Mouse (Mus musculus): ENCODE data around the gene Pvrig.
"Not testable (repeated sequence)": the region's sequence is repeated elsewhere in the genome, so short reads cannot be mapped to it uniquely, and the experiment has no call there.

The Pvrig gene

DNA sequence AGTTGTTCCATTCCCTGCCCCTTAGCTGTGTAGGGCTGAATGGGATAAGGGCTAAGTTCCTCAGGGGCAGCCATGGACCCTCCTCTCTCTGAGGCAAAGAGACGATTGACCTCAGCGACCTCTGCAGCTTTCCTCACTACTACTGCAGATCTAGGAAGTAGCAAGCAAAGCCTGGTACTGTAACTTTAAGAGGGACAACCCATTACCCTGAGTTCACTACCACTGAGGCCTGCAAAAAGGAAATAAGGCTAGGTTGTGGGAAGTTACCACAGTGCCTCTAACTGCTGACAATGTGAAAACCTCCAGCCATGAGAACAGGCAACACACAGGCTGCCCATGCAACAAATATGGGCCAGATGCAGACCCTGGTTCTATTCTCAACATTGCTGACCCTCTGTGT, at the start of gene Pvrig:
Gene Pvrig, plus strand, starts transcription at position 301 of the 400 bp plus-strand sequence.
- in situ Hi-C loops (cut with MboI, MseI): loop anchor here in 1 of 2 experiments (25.0 kb wide), 1 partner anchor 1271 kb away; no protein-coding TSS in a partner anchor

GRCm38 (mm10) chr5:138294158-138294557, 47.6 kb upstream of the Pvrig start:
- in situ Hi-C loops (cut with MboI, MseI): no loop called here

DNA sequence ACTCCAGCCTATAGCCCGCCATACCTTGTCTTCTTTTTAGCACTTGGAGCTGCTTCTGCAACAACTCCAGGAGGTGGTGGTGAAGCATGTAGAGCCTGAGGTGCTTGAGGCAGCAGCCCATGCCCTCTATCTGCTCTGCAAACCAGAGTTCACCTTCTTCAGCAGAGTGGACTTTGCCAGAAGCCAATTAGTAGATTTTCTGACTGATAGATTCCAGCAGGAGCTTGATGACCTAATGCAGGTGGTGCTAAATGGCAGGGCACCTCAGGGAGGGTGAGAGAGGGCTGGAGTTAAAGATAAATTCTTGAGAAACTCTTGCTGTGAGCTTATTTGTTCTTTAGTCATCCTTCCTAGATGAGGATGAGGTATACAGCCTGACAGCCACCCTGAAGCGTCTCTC, 42.1 kb upstream of the Pvrig start:
- in situ Hi-C loops (cut with MboI, MseI): no loop called here

DNA sequence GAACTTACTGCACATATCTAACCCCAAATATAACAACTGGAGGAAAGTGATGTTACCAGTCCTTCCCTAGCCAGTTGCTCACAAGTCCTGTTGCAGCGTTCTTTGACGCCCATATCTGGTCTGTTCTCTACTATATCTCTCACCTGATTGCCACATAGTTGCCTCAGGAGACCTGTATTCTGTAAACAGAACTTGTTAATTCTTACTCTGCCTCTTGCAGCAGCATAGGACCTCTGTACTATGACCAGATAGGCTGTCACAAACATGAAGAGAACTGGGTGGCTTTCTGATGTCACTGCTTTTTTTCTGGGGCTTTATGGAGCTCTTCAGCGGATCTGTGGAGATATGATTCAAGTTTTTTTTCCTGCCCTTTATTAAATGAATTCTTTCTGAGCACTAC, 29.0 kb upstream of the Pvrig start:
- in situ Hi-C loops (cut with MboI, MseI): no loop called here

- in situ Hi-C loops (cut with MboI, MseI): loop anchor here in 1 of 2 experiments (25.0 kb wide), 1 partner anchor 1269 kb away; no protein-coding TSS in a partner anchor
Observed at GRCm38 (mm10) chr5:138343216-138343615, 1.5 kb downstream of the Pvrig start.

DNA sequence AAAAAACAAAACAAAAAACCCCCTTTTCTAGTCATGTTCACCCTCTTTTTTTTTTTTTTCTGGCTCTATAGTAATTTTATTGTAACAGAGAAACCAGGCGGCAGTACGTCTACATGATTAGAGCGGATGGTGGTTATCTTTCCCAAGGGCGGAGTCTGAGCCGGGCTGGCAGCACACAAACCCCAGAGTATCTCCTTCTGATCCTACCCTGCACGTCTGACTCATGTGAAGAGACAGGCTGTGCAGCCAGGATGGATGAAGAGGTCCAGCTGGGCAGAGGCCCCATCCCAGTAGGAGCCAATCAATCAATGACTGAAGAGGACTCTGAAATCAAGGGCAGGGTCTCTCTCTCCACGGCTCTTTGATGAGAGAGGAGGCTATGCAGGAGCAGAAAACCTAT, 21.4 kb downstream of the Pvrig start:
- in situ Hi-C loops (cut with MboI, MseI): not testable (repeated sequence)

DNA sequence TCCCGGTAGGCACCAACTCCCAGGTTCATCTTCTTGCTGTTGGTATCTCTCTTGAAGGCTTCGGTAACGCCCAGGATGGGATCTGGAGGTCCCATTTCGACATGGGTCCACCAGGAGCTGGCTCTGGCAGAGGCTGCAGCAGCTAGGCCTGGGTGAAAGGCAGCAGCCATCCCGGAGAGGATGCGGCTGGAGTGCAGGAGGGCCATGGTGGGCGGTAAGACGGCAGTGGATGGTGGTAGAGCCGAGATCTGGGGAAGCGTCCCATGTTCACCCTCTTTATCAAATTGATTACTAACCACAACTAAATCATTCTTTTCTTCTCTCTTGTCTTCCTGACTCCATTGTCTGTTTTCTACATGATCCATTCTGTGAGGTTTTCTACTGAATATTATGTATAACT, 23.6 kb downstream of the Pvrig start:
- in situ Hi-C loops (cut with MboI, MseI): not testable (repeated sequence)

Data from T-helper 17 cell (primary cell).